Mouse (Mus musculus): ENCODE data around the gene Cpne4.

DNA sequence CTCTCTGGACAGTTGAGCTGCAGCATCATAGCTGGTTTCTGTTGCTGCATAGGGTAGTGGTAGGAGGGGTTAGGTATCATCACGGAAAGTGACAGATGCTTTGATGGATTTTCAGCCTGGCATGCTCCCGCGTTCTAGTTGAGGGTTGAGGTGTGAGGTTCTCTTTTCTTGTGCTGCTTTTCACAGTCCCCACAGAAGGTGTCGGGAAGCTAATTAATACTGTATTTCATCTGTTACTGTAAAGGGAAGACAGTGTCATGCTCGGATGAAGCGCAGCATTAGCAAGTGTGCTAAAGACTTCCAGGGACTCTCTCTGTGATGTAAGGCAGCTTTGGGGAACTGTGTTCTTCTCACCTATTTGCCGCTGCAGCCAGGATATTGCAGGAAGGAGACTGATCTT is 80.7 kb downstream of the Cpne4 start:
- TF ChIP-seq CTCF (IDR thresholded peaks at IDR 0.05; ENCODE audit: control insufficient read depth, insufficient read depth, insufficient replicate concordance, low read depth, low read length) (no peak), POLR2A (IDR thresholded peaks at IDR 0.05; ENCODE audit: control insufficient read depth, low read depth, low read length) (no peak)

All from testis, adult 2 months (tissue).